Mouse (Mus musculus) ES-E14 (cell line): ENCODE measurements around the gene Plcd1.

Source experiments
- CHD2 ChIP-seq: IDR thresholded peaks from 2 replicates; pipeline ENCODE4 v1.6.1; 2014; ENCODE audit warnings: mild to moderate bottlenecking, low read depth, low read length, inconsistent platforms
- HCFC1 ChIP-seq: IDR thresholded peaks from 2 replicates; pipeline ENCODE4 v1.6.1; 2012; ENCODE audit warnings: low read length, inconsistent platforms, borderline replicate concordance; ENCODE audit not compliant: insufficient read depth
- MAFK ChIP-seq: IDR thresholded peaks from 2 replicates; pipeline ENCODE4 v1.6.1; 2014; ENCODE audit warnings: mild to moderate bottlenecking, low read depth, low read length, inconsistent platforms; ENCODE audit not compliant: insufficient read depth
- ZC3H11A ChIP-seq: IDR thresholded peaks from 2 replicates; pipeline ENCODE4 v1.6.1; 2012; ENCODE audit warnings: low read depth, mild to moderate bottlenecking, inconsistent platforms, low read length, borderline replicate concordance
- ZNF384 ChIP-seq: IDR thresholded peaks from 2 replicates; pipeline ENCODE4 v1.6.1; 2012; ENCODE audit warnings: low read depth, low read length, inconsistent platforms

DNA sequence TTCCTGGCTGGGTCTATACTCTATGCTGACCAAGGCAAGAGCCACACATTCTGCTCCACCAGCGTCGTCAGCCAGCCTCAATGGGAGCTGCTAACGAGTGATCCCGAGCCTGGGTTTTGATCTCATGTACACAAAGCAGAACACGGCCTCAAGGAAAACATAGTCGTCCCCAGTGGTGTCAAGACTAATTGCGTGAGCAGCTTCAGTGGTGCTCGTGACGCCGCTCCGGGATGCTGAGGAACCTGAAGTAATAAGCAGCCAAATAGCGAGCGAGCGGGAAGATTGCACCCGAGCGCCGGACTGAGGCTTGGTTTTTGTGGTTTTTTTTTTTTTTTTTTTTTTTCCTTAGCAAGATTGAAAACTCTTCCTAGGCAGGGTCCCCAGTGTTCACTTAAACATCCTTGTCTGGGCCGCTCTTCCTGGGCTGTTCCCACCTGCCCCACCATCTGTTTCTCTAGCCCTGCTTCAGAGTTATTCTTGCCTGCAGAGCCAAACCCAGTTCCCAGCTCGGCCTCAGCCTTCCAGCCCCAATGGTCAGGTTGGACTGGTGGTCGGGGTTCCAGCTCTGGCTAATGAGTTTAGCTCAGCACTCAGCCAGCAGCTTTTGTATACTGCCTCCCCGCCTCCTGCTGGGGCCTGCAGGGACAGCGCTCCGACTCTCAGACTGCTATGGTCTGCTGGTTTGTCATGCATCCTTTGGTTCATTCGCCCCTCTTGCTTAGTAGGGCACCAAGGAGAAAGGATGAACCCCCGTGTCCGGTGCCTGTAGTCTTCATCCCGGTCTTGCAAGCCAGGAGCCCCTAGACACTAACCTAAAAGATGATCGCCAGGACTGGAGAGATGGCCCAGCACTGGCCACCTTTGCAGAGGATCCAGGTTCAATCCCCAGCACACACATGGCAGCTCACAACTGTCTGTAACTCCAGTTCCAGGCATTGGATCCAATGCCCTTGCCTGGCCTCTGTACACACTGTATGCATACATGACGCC is 58.3 kb downstream of the Plcd1 start:
- no peak for TF ChIP-seq ZNF384
- no peak for TF ChIP-seq ZC3H11A
- no peak for TF ChIP-seq CHD2
- TF ChIP-seq HCFC1: no peak
- TF ChIP-seq MAFK: no peak
